Mouse (Mus musculus) hematopoietic stem cell, adult 5-6 weeks (primary cell): ENCODE results near the gene Gm11756. TPM values are rescaled to one million over a fixed set of nuclear protein-coding genes. Genes with fewer than 3 reads are reported as not detected.
"Not testable (repeated sequence)": the region's sequence is repeated elsewhere in the genome, so short reads cannot be mapped to it uniquely, and the experiment has no call there.

Source experiments
- ATAC-seq, 2 experiments: fragments of 125-278 bp in 1 of 2; replicated peaks in 1 of 2; 2 replicates each; pipeline ENCODE4 v1.8.0; 2016 to 2017; ENCODE audit warnings: inconsistent platforms in 2 of 2, mild to moderate bottlenecking in 2 of 2, moderate number of reproducible peaks in 2 of 2, low read depth in 1 of 2, moderate TSS enrichment in 1 of 2; ENCODE audit not compliant: low FRiP score in 2 of 2, poor library complexity in 2 of 2, severe bottlenecking in 2 of 2, insufficient read depth in 1 of 2, low TSS enrichment in 1 of 2
- total RNA-seq: library from RNA; stranded (forward); fragments of 172-1452, 232-1000 nt; gene quantifications from 2 replicates; pipeline ENCODE4 v1.2.3, GENCODE M21; 2017

The Gm11756 gene
- not detected in 2 replicates for total RNA-seq

DNA sequence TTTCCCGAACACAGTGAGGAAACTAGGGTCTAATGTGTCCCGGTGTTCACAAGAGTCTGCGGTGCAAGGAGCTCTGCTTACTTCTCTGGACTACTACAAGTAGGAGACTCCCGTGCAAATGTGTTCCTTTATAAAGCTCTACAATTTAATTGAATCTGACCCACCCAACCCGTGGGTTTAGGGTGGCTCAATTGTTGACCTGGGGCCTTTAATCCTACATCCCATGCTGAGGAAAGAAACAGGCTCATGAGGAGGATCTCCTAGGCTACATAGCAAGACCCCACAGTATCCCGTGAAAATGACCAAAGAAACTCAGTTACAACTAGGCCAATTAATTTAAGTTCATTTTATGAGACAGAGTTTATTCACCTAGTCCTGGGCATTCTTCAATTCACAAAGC lies at the start of gene Gm11756:
Gm11756 (minus strand) TSS at position 101 of the 400 bp plus-strand sequence.
- not testable (repeated sequence) for ATAC-seq

GRCm38 (mm10) chr4:73950375-73950896 lies 29.9 kb upstream of the Gm11756 start, which contains the start of gene 2310002L09Rik:
2310002L09Rik (minus strand) TSS chr4:73950846.
- ATAC-seq = no peak

GRCm38 (mm10) chr4:73905853-73906252 lies 14.7 kb downstream of the Gm11756 start, which contains the start of gene Gm13871:
Gm13871 (minus strand) TSS chr4:73905953.
- not testable (repeated sequence) for ATAC-seq

DNA sequence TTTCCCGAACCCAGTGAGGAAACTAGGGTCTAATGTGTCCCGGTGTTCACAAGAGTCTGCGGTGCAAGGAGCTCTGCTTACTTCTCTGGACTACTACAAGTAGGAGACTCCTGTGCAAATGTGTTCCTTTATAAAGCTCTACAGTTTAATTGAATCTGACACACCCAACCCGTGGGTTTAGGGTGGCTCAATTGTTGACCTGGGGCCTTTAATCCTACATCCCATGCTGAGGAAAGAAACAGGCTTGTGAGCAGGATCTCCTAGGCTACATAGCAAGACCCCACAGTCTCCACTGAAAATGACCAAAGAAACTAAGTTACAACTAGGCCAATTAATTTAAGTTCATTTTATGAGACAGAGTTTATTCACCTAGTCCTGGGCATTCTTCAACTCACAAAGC lies 29.5 kb downstream of the Gm11756 start, which contains the start of gene Gm11757:
Gm11757 (minus strand) TSS at position 101 of the 400 bp plus-strand sequence.
- not testable (repeated sequence) for ATAC-seq

DNA sequence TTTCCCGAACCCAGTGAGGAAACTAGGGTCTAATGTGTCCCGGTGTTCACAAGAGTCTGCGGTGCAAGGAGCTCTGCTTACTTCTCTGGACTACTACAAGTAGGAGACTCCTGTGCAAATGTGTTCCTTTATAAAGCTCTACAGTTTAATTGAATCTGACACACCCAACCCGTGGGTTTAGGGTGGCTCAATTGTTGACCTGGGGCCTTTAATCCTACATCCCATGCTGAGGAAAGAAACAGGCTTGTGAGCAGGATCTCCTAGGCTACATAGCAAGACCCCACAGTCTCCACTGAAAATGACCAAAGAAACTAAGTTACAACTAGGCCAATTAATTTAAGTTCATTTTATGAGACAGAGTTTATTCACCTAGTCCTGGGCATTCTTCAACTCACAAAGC lies 44.4 kb downstream of the Gm11756 start, which contains the start of gene Gm11758:
Gm11758 (minus strand) TSS at position 101 of the 400 bp plus-strand sequence.
- ATAC-seq = not testable (repeated sequence)

Other genes starting within 250 kb of the Gm11756 start
- not detected in 2 replicates for gene Gm428, start 237.2 kb downstream of the Gm11756 start, total RNA-seq
- not detected in 2 replicates for gene Rasef, start 129.8 kb downstream of the Gm11756 start, total RNA-seq
- not detected in 2 replicates for gene Gm11758, start 44.5 kb downstream of the Gm11756 start, total RNA-seq
- gene Gm11757, start 29.6 kb downstream of the Gm11756 start, total RNA-seq = not detected in 2 replicates
- not detected in 2 replicates for gene Gm13871, start 14.8 kb downstream of the Gm11756 start, total RNA-seq
- gene 2310002L09Rik, start 30.1 kb upstream of the Gm11756 start, total RNA-seq = not detected in 2 replicates
- not detected in 2 replicates for gene Frmd3, start 92.7 kb upstream of the Gm11756 start, total RNA-seq